Mouse (Mus musculus) limb, embryonic 14.5 days (tissue): ENCODE results near the gene Atxn7l1. TPM values are rescaled to one million over a fixed set of nuclear protein-coding genes. Genes with fewer than 3 reads are reported as not detected.

ENCODE experiments used
- ATAC-seq: fragments of 200-750 bp; cut with Nextera tagmentation; 2 replicates; pipeline ENCODE4 v1.8.0; 2017; ENCODE audit warnings: low read depth, moderate number of reproducible peaks, moderate TSS enrichment; ENCODE audit not compliant: low FRiP score
- DNase-seq: peaks from one replicate; pipeline ENCODE4 v3.0.0-alpha.2; 2015; ENCODE audit warnings: low spot score
- H3K27ac ChIP-seq: fragments of 300-500 bp; sonication (generic); replicated peaks from 2 replicates; pipeline ENCODE4 v1.5.1; 2014; ENCODE audit warnings: low read depth, mild to moderate bottlenecking, low read length, moderate library complexity, mixed read lengths
- H3K27me3 ChIP-seq: fragments of 300-500 bp; sonication (generic); 2 replicates; pipeline ENCODE4 v1.6.1; 2014; ENCODE audit warnings: low read length, mixed read lengths; ENCODE audit not compliant: control insufficient read depth, insufficient read depth
- H3K36me3 ChIP-seq: fragments of 300-500 bp; sonication (generic); 2 replicates; pipeline ENCODE4 v1.6.1; 2014; ENCODE audit warnings: mild to moderate bottlenecking, low read length, moderate library complexity, mixed read lengths; ENCODE audit not compliant: control insufficient read depth, insufficient read depth
- H3K4me1 ChIP-seq: fragments of 300-500 bp; sonication (generic); 2 replicates; pipeline ENCODE4 v1.6.1; 2014; ENCODE audit warnings: antibody characterized with exemption, low read length, mixed read lengths; ENCODE audit not compliant: control insufficient read depth, insufficient read depth
- H3K4me2 ChIP-seq: fragments of 300-500 bp; sonication (generic); replicated peaks from 2 replicates; pipeline ENCODE4 v1.6.1; 2014; ENCODE audit warnings: low read depth, mild to moderate bottlenecking, low read length, moderate library complexity; ENCODE audit not compliant: severe bottlenecking
- H3K4me3 ChIP-seq: fragments of 300-500 bp; sonication (generic); replicated peaks from 2 replicates; pipeline ENCODE4 v1.5.1; 2014; ENCODE audit warnings: low read length
- H3K9ac ChIP-seq: fragments of 300-500 bp; sonication (generic); 2 replicates; pipeline ENCODE4 v1.6.1; 2014; ENCODE audit warnings: mild to moderate bottlenecking, low read depth, low read length, moderate library complexity; ENCODE audit not compliant: severe bottlenecking
- H3K9me3 ChIP-seq: fragments of 300-500 bp; sonication (generic); 2 replicates; pipeline ENCODE4 v1.6.1; 2016; ENCODE audit warnings: low read length; ENCODE audit not compliant: control insufficient read depth
- POLR2A ChIP-seq: fragments of 200-500 bp; IDR thresholded peaks from 2 replicates; pipeline ENCODE4 v1.8.0; 2012; ENCODE audit warnings: inconsistent platforms, mild to moderate bottlenecking, moderate library complexity, borderline replicate concordance; ENCODE audit not compliant: insufficient read depth, insufficient read length; ENCODE audit errors: extremely low read depth
- WGBS: fragments of 180-500 bp; shearing (Covaris S2); extraction: QIAGEN DNeasy Blood & Tissue Kit; methylation state at CpG from one replicate; pipeline ENCODE4 v1.1.7; 2014; 5-methylcytosine and 5-hydroxymethylcytosine counted together
- polyA plus RNA-seq, 2 experiments: library from polyadenylated mRNA; depleted of rRNA in 1 of 2; stranded (reverse) in 1 of 2; unstranded in 1 of 2; fragments of >200 nt; fragmentation: Nextera tagmentation in 1 of 2; extraction: Ambion mirVana in 1 of 2; gene quantifications; 2 replicates each; pipeline versions ENCODE4 v1.2.1 to v1.2.3; 2012 to 2014

Gene Atxn7l1
- polyA plus RNA-seq, 2 experiments: 15.3 to 23.1 TPM

- Histone ChIP-seq H3K4me2 (no peak overlapping the region), H3K27ac (no peak overlapping the region), H3K36me3 (0 out of 2 replicates have a peak, but pooled peaks cover 2% of the 10 kb centered on the region), H3K4me1 (no peaks in the 10 kb centered on the region), H3K9ac (no peak overlapping the region), H3K27me3 (no peaks in the 10 kb centered on the region), H3K4me3 (no peak overlapping the region), H3K9me3 (no peaks in the 10 kb centered on the region)
- DNase-seq (peak; percentile 71), ATAC-seq (no peak)
- TF ChIP-seq POLR2A: no peak
- WGBS: 23% methylated on average over 5 of the region's 5 CpGs
Observed at GRCm38 (mm10) chr12:33338170-33338569, 190.7 kb downstream of the Atxn7l1 start.

GRCm38 (mm10) chr12:33339822-33340221 is 192.3 kb downstream of the Atxn7l1 start:
- H3K27me3 ChIP-seq: no peaks in the 10 kb centered on the region
- H3K9ac ChIP-seq: no peak overlapping the region
- ATAC-seq (no peak), DNase-seq (no peak)
- no peak for TF ChIP-seq POLR2A
- H3K27ac ChIP-seq: no peak overlapping the region
- H3K4me1 ChIP-seq: peaks cover 6% of the 10 kb centered on the region
- H3K4me3 ChIP-seq: no peak overlapping the region
- no peak overlapping the region for H3K4me2 ChIP-seq
- 0 out of 2 replicates have a peak, but pooled peaks cover 2% of the 10 kb centered on the region for H3K36me3 ChIP-seq
- WGBS: 94% methylated on average over 4 of the region's 4 CpGs
- no peaks in the 10 kb centered on the region for H3K9me3 ChIP-seq

- H3K36me3 ChIP-seq: 0 out of 2 replicates have a peak, but pooled peaks cover 2% of the 10 kb centered on the region
- WGBS: 84% methylated on average over 6 of the region's 6 CpGs
- DNase-seq (no peak), ATAC-seq (no peak)
- H3K27me3 ChIP-seq: no peaks in the 10 kb centered on the region
- H3K4me3 ChIP-seq: no peak overlapping the region
- H3K27ac ChIP-seq: no peak overlapping the region
- no peak overlapping the region for H3K9ac ChIP-seq
- peaks cover 15% of the 10 kb centered on the region for H3K4me1 ChIP-seq
- H3K9me3 ChIP-seq: no peaks in the 10 kb centered on the region
- H3K4me2 ChIP-seq: no peak overlapping the region
- no peak for TF ChIP-seq POLR2A
Observed at GRCm38 (mm10) chr12:33340698-33341097, 193.2 kb downstream of the Atxn7l1 start.

GRCm38 (mm10) chr12:33341351-33341892 is 193.9 kb downstream of the Atxn7l1 start:
- no peak for TF ChIP-seq POLR2A
- no peak for ATAC-seq
- Histone ChIP-seq H3K36me3 (0 out of 2 replicates have a peak, but pooled peaks cover 2% of the 10 kb centered on the region), H3K4me3 (no peak overlapping the region), H3K4me2 (no peak overlapping the region), H3K9ac (no peak overlapping the region), H3K27me3 (no peaks in the 10 kb centered on the region), H3K27ac (no peak overlapping the region), H3K4me1 (peaks cover 22% of the 10 kb centered on the region), H3K9me3 (no peaks in the 10 kb centered on the region)
- 82% methylated on average over 17 of the region's 17 CpGs for WGBS
- no peak for DNase-seq

DNA sequence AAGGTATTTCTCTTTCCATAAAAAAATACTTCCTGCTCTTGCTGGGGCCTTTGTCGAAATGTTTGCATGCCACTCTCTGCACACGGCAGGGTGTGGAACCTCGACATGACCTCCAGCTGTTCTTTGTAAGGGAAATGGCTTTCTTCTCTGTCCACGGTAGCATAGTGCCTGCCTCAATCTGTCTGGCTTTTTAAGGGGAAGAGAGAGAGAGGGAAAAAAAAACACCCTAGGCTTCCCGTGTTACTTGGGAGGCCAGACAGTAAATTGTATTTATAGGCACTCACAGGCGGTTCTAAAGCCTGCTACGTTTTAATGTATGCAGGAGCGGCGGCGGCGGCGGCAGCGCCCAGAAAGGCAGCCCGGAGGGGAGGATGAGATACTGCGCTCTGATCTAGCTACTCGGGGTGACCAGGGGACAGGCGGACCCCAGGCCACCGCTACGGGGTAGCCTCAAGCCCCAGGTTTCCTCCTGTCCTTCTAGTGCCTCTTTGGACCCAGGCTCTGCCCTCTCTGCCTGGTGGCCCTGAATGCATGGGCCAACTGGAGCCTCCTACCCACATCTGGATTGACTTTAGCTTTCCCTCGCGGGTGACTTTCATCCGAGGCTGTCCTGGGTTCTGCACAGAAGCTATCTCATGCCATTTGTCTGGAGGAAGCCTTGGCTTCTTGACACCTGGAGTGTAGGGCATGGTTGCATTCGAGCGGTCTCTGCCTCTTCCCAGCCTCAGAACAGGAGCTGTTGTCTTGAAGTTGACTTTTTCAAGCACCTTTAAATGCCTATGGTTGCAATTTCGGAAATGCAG is 197.7 kb downstream of the Atxn7l1 start:
- H3K4me2 ChIP-seq: peak overlapping the region; percentile 31
- H3K9ac ChIP-seq: no peak overlapping the region
- H3K27me3 ChIP-seq: no peaks in the 10 kb centered on the region
- no peak overlapping the region for H3K27ac ChIP-seq
- no peak overlapping the region for H3K4me3 ChIP-seq
- ATAC-seq (no peak), DNase-seq (peak; percentile 19)
- H3K36me3 ChIP-seq: no peaks in the 10 kb centered on the region
- WGBS: 10% methylated on average over 25 of the region's 25 CpGs
- H3K4me1 ChIP-seq: peaks cover 23% of the 10 kb centered on the region
- no peaks in the 10 kb centered on the region for H3K9me3 ChIP-seq
- TF ChIP-seq POLR2A: no peak
